Mouse (Mus musculus): ENCODE results near the gene Wdfy2. TPM values are rescaled to one million over a fixed set of nuclear protein-coding genes. Genes with fewer than 3 reads are reported as not detected.

The Wdfy2 gene
- polyA plus RNA-seq, 1 experiment, result 4.4 TPM

- H3K4me2 ChIP-seq (ENCODE audit: low read depth), result peak overlapping the region; percentile 79
- TF ChIP-seq E2F4 (IDR thresholded peaks at IDR 0.05; ENCODE audit: insufficient read depth), result no peak
- TF ChIP-seq POLR2A (IDR thresholded peaks at IDR 0.05; ENCODE audit: insufficient read length, low read depth), result no peak
- no peak for TF ChIP-seq MYOD1 (IDR thresholded peaks at IDR 0.05; ENCODE audit: control insufficient read depth in 1 of 3, insufficient read length in 2 of 3, low read depth in 2 of 3)
- H3K27me3 ChIP-seq (ENCODE audit: control insufficient read depth, insufficient read depth, insufficient read length), result no peaks in the 10 kb centered on the region
Observed at GRCm38 (mm10) chr14:62856490-62856889, 19.0 kb downstream of the Wdfy2 start.

DNA sequence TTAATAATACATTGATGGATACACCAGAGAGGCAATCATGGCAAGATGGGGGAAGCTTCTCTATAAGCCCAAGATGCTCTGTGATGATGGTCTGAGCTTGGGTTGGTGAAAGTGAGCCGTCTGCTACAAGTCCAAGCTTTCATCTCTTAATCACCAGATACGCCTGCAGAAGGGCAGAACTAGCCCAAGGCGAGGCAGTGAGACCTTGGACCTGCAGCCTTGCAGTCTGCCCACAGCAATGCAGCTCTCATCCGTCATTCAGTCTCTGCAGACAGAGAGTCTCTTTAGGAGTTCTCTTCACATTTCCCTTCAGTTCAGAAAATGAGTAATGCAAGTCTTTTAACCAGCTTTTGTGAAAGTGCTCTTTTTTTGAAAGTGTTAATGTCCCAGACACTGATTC is 20.4 kb downstream of the Wdfy2 start:
- TF ChIP-seq TCF3 (IDR thresholded peaks at IDR 0.05; ENCODE audit: insufficient read length, low read depth), result no peak
- no peak for TF ChIP-seq REST (IDR thresholded peaks at IDR 0.05; ENCODE audit: insufficient read depth, insufficient read length)
- no peak for TF ChIP-seq POLR2A (IDR thresholded peaks at IDR 0.05; ENCODE audit: insufficient read length, low read depth)
- no peak for TF ChIP-seq TCF12 (IDR thresholded peaks at IDR 0.05; ENCODE audit: insufficient read depth, poor library complexity, severe bottlenecking)
- TF ChIP-seq CEBPB (IDR thresholded peaks at IDR 0.05; ENCODE audit: insufficient read depth, poor library complexity, severe bottlenecking), result no peak
- no peak for TF ChIP-seq MYOG (IDR thresholded peaks at IDR 0.05; ENCODE audit: control insufficient read depth in 1 of 3, insufficient read depth in 1 of 3, insufficient read length in 2 of 3, low read depth in 2 of 3)
- no peak for TF ChIP-seq USF1 (IDR thresholded peaks at IDR 0.05; ENCODE audit: low read depth)
- no peak for TF ChIP-seq MAX (IDR thresholded peaks at IDR 0.05; ENCODE audit: low read depth)
- TF ChIP-seq SRF (IDR thresholded peaks at IDR 0.05; ENCODE audit: control insufficient read depth, insufficient read length, low read depth), result no peak
- no peak for TF ChIP-seq E2F4 (IDR thresholded peaks at IDR 0.05; ENCODE audit: insufficient read depth)
- TF ChIP-seq MYOD1 (IDR thresholded peaks at IDR 0.05; ENCODE audit: control insufficient read depth in 1 of 3, insufficient read length in 2 of 3, low read depth in 2 of 3), result no peak
- no peak for TF ChIP-seq POLR2AphosphoS2 (IDR thresholded peaks at IDR 0.05; ENCODE audit: insufficient read length, low read depth)
- Histone ChIP-seq H3K36me3 (ENCODE audit: control insufficient read depth, insufficient read depth) (no peaks in the 10 kb centered on the region), H3K4me2 (ENCODE audit: low read depth) (peak overlapping the region; percentile 67), H3K27me3 (ENCODE audit: control insufficient read depth, insufficient read depth, insufficient read length) (no peaks in the 10 kb centered on the region), H3K4me3 (no peak overlapping the region), H3ac (ENCODE audit: control insufficient read depth, insufficient read length) (no peak overlapping the region), H3K79me2 (ENCODE audit: control insufficient read depth, insufficient read depth) (peaks cover 23% of the 10 kb centered on the region)

More at GRCm38 (mm10) chr14:62856490-62856889, 19.0 kb downstream of the Wdfy2 start:
- Histone ChIP-seq H3K79me2 (ENCODE audit: control insufficient read depth, insufficient read depth) (peaks cover 28% of the 10 kb centered on the region), H3K36me3 (ENCODE audit: control insufficient read depth, insufficient read depth) (no peaks in the 10 kb centered on the region), H3K4me3 (no peak overlapping the region), H3ac (ENCODE audit: control insufficient read depth, insufficient read length) (no peak overlapping the region)

- no peak overlapping the region for H3ac ChIP-seq (ENCODE audit: control insufficient read depth, insufficient read length)
- no peak overlapping the region for H3K4me3 ChIP-seq
- no peak for TF ChIP-seq TCF3 (IDR thresholded peaks at IDR 0.05; ENCODE audit: insufficient read length, low read depth)
- TF ChIP-seq MYOD1 (IDR thresholded peaks at IDR 0.05; ENCODE audit: control insufficient read depth in 1 of 3, insufficient read length in 2 of 3, low read depth in 2 of 3), result peak in 1 of 3 experiments; percentile 42
- TF ChIP-seq SRF (IDR thresholded peaks at IDR 0.05; ENCODE audit: control insufficient read depth, insufficient read length, low read depth), result no peak
- TF ChIP-seq REST (IDR thresholded peaks at IDR 0.05; ENCODE audit: insufficient read depth, insufficient read length), result no peak
- peak in 1 of 3 experiments; percentile 36 for TF ChIP-seq MYOG (IDR thresholded peaks at IDR 0.05; ENCODE audit: control insufficient read depth in 1 of 3, insufficient read depth in 1 of 3, insufficient read length in 2 of 3, low read depth in 2 of 3)
- TF ChIP-seq POLR2AphosphoS2 (IDR thresholded peaks at IDR 0.05; ENCODE audit: insufficient read length, low read depth), result no peak
- TF ChIP-seq E2F4 (IDR thresholded peaks at IDR 0.05; ENCODE audit: insufficient read depth), result no peak
- H3K36me3 ChIP-seq (ENCODE audit: control insufficient read depth, insufficient read depth), result no peaks in the 10 kb centered on the region
- H3K79me2 ChIP-seq (ENCODE audit: control insufficient read depth, insufficient read depth), result peaks cover 23% of the 10 kb centered on the region
- no peaks in the 10 kb centered on the region for H3K27me3 ChIP-seq (ENCODE audit: control insufficient read depth, insufficient read depth, insufficient read length)
- H3K4me2 ChIP-seq (ENCODE audit: low read depth), result peak overlapping the region; percentile 67
Observed at GRCm38 (mm10) chr14:62858311-62858710, 20.8 kb downstream of the Wdfy2 start.

- H3K79me2 ChIP-seq (ENCODE audit: control insufficient read depth, insufficient read depth), result peaks cover 34% of the 10 kb centered on the region
- H3K4me2 ChIP-seq (ENCODE audit: low read depth), result no peak overlapping the region
- no peaks in the 10 kb centered on the region for H3K27me3 ChIP-seq (ENCODE audit: control insufficient read depth, insufficient read depth, insufficient read length)
- H3K36me3 ChIP-seq (ENCODE audit: control insufficient read depth, insufficient read depth), result no peaks in the 10 kb centered on the region
- H3K4me3 ChIP-seq, result no peak overlapping the region
- H3ac ChIP-seq (ENCODE audit: control insufficient read depth, insufficient read length), result no peak overlapping the region
- no peak for TF ChIP-seq USF1 (IDR thresholded peaks at IDR 0.05; ENCODE audit: low read depth)
- TF ChIP-seq MYOD1 (IDR thresholded peaks at IDR 0.05; ENCODE audit: control insufficient read depth in 1 of 3, insufficient read length in 2 of 3, low read depth in 2 of 3), result no peak
- no peak for TF ChIP-seq REST (IDR thresholded peaks at IDR 0.05; ENCODE audit: insufficient read depth, insufficient read length)
- TF ChIP-seq POLR2A (IDR thresholded peaks at IDR 0.05; ENCODE audit: insufficient read length, low read depth), result no peak
- no peak for TF ChIP-seq CEBPB (IDR thresholded peaks at IDR 0.05; ENCODE audit: insufficient read depth, poor library complexity, severe bottlenecking)
- TF ChIP-seq SRF (IDR thresholded peaks at IDR 0.05; ENCODE audit: control insufficient read depth, insufficient read length, low read depth), result no peak
- no peak for TF ChIP-seq MYOG (IDR thresholded peaks at IDR 0.05; ENCODE audit: control insufficient read depth in 1 of 3, insufficient read depth in 1 of 3, insufficient read length in 2 of 3, low read depth in 2 of 3)
- TF ChIP-seq E2F4 (IDR thresholded peaks at IDR 0.05; ENCODE audit: insufficient read depth), result no peak
- no peak for TF ChIP-seq MAX (IDR thresholded peaks at IDR 0.05; ENCODE audit: low read depth)
- no peak for TF ChIP-seq POLR2AphosphoS2 (IDR thresholded peaks at IDR 0.05; ENCODE audit: insufficient read length, low read depth)
- TF ChIP-seq TCF3 (IDR thresholded peaks at IDR 0.05; ENCODE audit: insufficient read length, low read depth), result no peak
- TF ChIP-seq TCF12 (IDR thresholded peaks at IDR 0.05; ENCODE audit: insufficient read depth, poor library complexity, severe bottlenecking), result no peak
Observed at GRCm38 (mm10) chr14:62862564-62862963, 25.1 kb downstream of the Wdfy2 start.

GRCm38 (mm10) chr14:62864254-62864653 is 26.8 kb downstream of the Wdfy2 start:
- Histone ChIP-seq H3K4me3 (no peak overlapping the region), H3K36me3 (ENCODE audit: control insufficient read depth, insufficient read depth) (no peaks in the 10 kb centered on the region), H3K27me3 (ENCODE audit: control insufficient read depth, insufficient read depth, insufficient read length) (no peaks in the 10 kb centered on the region), H3K79me2 (ENCODE audit: control insufficient read depth, insufficient read depth) (peaks cover 36% of the 10 kb centered on the region), H3ac (ENCODE audit: control insufficient read depth, insufficient read length) (no peak overlapping the region), H3K4me2 (ENCODE audit: low read depth) (no peak overlapping the region)
- no peak for TF ChIP-seq POLR2AphosphoS2 (IDR thresholded peaks at IDR 0.05; ENCODE audit: insufficient read length, low read depth)
- TF ChIP-seq TCF3 (IDR thresholded peaks at IDR 0.05; ENCODE audit: insufficient read length, low read depth), result no peak
- no peak for TF ChIP-seq POLR2A (IDR thresholded peaks at IDR 0.05; ENCODE audit: insufficient read length, low read depth)
- peak in 1 of 3 experiments; percentile 11 for TF ChIP-seq MYOD1 (IDR thresholded peaks at IDR 0.05; ENCODE audit: control insufficient read depth in 1 of 3, insufficient read length in 2 of 3, low read depth in 2 of 3)
- no peak for TF ChIP-seq CEBPB (IDR thresholded peaks at IDR 0.05; ENCODE audit: insufficient read depth, poor library complexity, severe bottlenecking)
- no peak for TF ChIP-seq TCF12 (IDR thresholded peaks at IDR 0.05; ENCODE audit: insufficient read depth, poor library complexity, severe bottlenecking)
- no peak for TF ChIP-seq SRF (IDR thresholded peaks at IDR 0.05; ENCODE audit: control insufficient read depth, insufficient read length, low read depth)
- no peak for TF ChIP-seq USF1 (IDR thresholded peaks at IDR 0.05; ENCODE audit: low read depth)
- TF ChIP-seq MAX (IDR thresholded peaks at IDR 0.05; ENCODE audit: low read depth), result no peak
- no peak for TF ChIP-seq REST (IDR thresholded peaks at IDR 0.05; ENCODE audit: insufficient read depth, insufficient read length)
- TF ChIP-seq MYOG (IDR thresholded peaks at IDR 0.05; ENCODE audit: control insufficient read depth in 1 of 3, insufficient read depth in 1 of 3, insufficient read length in 2 of 3, low read depth in 2 of 3), result peak in 1 of 3 experiments; percentile 2
- no peak for TF ChIP-seq E2F4 (IDR thresholded peaks at IDR 0.05; ENCODE audit: insufficient read depth)

Measured in myocyte (in vitro differentiated cells).